Mouse (Mus musculus) kidney, adult 2 months (tissue): ENCODE data around the gene Mrpl33. TPM values are rescaled to one million over a fixed set of nuclear protein-coding genes. Genes with fewer than 3 reads are reported as not detected.
"Not testable (repeated sequence)": the region's sequence is repeated elsewhere in the genome, so short reads cannot be mapped to it uniquely, and the experiment has no call there.

Experiments used
- DNase-seq: peaks from one replicate; pipeline ENCODE4 v3.0.0; 2021
- H3K27ac ChIP-seq: fragments of 200-500 bp; 2 replicates; pipeline ENCODE4 v1.5.1; 2012; ENCODE audit warnings: low read depth, low read length, control low read depth, inconsistent platforms; ENCODE audit not compliant: insufficient read depth
- H3K27me3 ChIP-seq: fragments of 200-500 bp; replicated peaks from 2 replicates; pipeline ENCODE4 v1.6.1; 2012; ENCODE audit warnings: mild to moderate bottlenecking, moderate library complexity, low read length, inconsistent platforms; ENCODE audit not compliant: control insufficient read depth, insufficient read depth
- H3K36me3 ChIP-seq: fragments of 200-500 bp; 2 replicates; pipeline ENCODE4 v1.6.1; 2012; ENCODE audit warnings: mild to moderate bottlenecking, moderate library complexity, low read length, inconsistent platforms; ENCODE audit not compliant: control insufficient read depth, insufficient read depth
- H3K4me1 ChIP-seq: fragments of 200-500 bp; 2 replicates; pipeline ENCODE4 v1.6.1; 2011; ENCODE audit warnings: low read length; ENCODE audit not compliant: control insufficient read depth, insufficient read depth
- H3K4me3 ChIP-seq: fragments of 200-500 bp; 2 replicates; pipeline ENCODE4 v1.5.1; 2011; ENCODE audit warnings: mild to moderate bottlenecking, low read depth, low read length, control low read depth; ENCODE audit not compliant: insufficient read depth
- CTCF ChIP-seq: fragments of 200-500 bp; conservative IDR thresholded peaks from 2 replicates; pipeline ENCODE4 v1.5.1; 2011; ENCODE audit warnings: low read depth, mild to moderate bottlenecking, control low read depth, low read length, moderate library complexity, mixed read lengths; ENCODE audit not compliant: insufficient read depth, insufficient read length
- POLR2A ChIP-seq: fragments of 200-500 bp; IDR thresholded peaks from one replicate; pipeline ENCODE4 v1.6.1; 2011; ENCODE audit warnings: low read depth, low read length, control low read depth
- WGBS: fragments of 180-500 bp; shearing (Covaris S2); methylation state at CpG from one replicate; pipeline ENCODE4 v1.1.7; 2018; 5-methylcytosine and 5-hydroxymethylcytosine counted together
- polyA plus RNA-seq: library from polyadenylated mRNA; depleted of rRNA; stranded (reverse); fragments of >200 nt; gene quantifications from 2 replicates; pipeline ENCODE4 v1.2.3, GENCODE M21; 2012

Mrpl33 gene
- polyA plus RNA-seq, 1 experiment = 34.3 TPM

DNA sequence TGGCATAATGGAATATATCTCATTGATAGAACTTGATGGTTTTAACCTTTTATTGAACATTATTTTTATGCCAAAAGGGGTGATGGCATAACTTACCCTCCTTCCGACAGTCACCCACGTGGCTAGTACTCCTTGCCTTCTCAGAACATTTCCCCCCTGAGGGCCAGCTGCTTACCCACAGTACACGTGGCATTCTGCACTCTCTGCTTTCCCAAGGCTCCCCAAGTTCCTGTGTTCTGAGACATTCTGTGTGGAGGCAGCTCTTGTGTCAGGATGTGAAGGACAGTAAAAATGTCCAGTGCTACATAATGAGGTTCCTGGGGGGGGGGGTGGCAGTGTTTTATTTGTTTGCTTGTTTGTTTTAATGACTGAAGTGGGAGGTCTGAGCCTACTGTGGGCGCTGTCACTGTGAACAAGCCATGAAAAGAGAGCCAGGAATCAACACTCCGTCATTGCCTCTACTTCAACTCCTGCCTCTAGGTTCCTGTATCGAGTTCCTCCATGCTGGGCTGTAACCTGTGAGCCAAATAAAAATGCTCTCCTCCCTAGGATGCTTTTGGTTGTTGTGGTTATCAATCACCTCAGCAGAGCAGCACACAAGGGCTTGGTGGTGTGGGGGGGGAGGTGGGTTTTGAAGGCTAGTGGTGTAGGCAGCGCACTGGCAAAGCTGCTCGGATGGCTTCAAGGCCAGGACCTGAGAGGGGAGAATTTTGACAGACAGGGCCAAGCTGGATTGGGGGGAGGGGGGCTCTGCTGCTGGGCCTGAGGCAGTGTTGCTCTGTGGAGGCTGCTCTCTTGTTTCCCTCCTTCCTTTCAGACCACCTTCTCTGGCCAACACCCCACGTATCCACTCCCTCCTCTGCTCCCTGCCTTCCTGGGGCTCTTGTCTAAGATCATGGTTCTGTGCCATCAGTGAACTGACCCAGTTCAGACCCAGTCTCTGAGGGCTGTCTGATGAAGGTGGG, 31.1 kb downstream of the Mrpl33 start:
- Histone ChIP-seq H3K4me1 (no peaks in the 10 kb centered on the region), H3K36me3 (no peaks in the 10 kb centered on the region), H3K27ac (no peak overlapping the region), H3K4me3 (no peak overlapping the region), H3K27me3 (no peaks in the 10 kb centered on the region)
- DNase-seq = no peak
- WGBS = 69% methylated on average over 9 of the region's 9 CpGs
- no peak for TF ChIP-seq POLR2A
- TF ChIP-seq CTCF = no peak

DNA sequence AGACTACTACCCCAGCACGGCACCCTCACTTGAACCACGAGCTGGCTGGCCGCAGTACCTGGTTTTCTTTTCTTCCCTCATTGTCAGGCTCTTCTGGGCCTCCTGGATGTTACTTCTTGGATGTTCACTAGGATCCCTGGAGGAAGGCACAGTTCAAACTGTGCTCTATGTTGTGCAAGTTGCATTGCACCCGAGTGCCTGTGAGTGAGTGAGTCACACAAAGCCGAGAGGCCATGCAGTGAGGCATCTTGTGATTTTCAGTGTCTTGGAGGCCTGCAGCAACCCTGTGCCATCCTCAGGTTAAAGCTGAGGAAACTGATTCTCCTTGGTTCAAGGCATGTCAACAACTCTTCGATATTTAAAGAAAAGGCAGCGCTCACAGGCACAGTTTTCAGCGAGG, 31.8 kb downstream of the Mrpl33 start:
- DNase-seq = no peak
- H3K27ac ChIP-seq = no peak overlapping the region
- WGBS = 86% methylated on average over 8 of the region's 8 CpGs
- no peaks in the 10 kb centered on the region for H3K36me3 ChIP-seq
- H3K4me3 ChIP-seq = no peak overlapping the region
- no peaks in the 10 kb centered on the region for H3K27me3 ChIP-seq
- no peaks in the 10 kb centered on the region for H3K4me1 ChIP-seq
- TF ChIP-seq CTCF (no peak), POLR2A (no peak)

DNA sequence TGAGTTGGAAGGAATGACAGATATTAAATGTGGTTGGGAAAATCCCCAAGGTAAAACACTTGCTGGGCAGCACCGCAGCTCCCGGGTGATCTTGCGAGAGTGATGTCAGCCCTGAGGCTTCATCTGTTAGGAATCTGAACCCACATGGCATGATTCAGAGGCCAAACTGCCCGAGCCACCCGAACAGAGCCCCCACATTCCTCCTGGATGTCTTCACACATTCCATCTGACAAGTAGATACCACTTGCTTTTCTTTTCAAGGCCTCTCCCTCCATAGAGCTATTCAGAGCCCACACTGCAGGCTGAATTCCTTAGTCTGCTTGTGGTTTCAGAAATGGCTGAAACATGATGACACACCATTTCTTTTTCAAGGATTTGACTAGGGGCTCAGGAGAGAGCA, 33.3 kb downstream of the Mrpl33 start:
- no peak overlapping the region for H3K27ac ChIP-seq
- no peaks in the 10 kb centered on the region for H3K27me3 ChIP-seq
- H3K4me1 ChIP-seq = no peaks in the 10 kb centered on the region
- peak; percentile 25 for DNase-seq
- no peak overlapping the region for H3K4me3 ChIP-seq
- WGBS = 65% methylated on average over 5 of the region's 5 CpGs
- H3K36me3 ChIP-seq = no peaks in the 10 kb centered on the region
- TF ChIP-seq POLR2A (no peak), CTCF (no peak)

DNA sequence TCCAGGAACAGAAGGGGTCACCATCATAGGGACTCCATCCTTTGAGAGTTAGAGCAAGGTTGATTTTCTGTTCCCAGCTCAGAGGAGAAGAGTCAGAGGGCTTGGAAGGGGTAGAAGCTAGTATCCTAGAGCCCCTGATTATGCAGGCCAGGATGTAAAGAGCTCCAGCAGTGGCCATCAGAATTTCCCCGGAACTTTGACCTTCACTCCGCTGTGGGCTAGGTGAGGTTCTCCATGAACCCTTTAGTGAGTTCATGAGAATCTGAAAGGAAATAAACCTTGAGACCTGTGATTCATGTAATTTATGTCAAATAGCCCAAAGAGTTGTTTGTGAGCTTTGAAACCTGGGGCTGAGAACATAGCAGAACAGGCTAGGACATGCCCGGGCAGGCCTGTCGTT, 34.4 kb downstream of the Mrpl33 start:
- peak; percentile 33 for DNase-seq
- not testable (repeated sequence) for H3K27ac ChIP-seq, H3K4me3 ChIP-seq, H3K36me3 ChIP-seq, H3K4me1 ChIP-seq, H3K27me3 ChIP-seq
- 51% methylated on average over 4 of the region's 4 CpGs for WGBS

DNA sequence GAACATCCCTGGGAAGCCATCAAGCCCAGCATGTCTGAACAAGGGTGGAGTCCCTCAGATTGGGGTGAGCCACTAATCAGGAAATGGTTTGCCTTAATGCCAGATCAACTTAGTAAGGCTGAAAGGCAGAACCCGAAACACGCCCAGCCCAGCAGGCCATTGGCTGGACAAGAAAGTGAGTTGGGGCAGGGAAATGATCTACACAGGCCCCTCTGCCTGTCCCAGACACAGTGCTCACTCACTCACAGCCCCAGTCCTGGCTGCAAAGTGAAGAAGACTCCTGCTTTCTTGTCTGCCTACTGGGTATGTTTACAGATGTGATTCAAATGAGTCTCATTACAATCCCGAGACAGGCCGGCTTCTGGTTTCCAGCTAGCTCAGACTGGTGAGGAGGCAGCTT, 37.4 kb downstream of the Mrpl33 start:
- Histone ChIP-seq H3K36me3 (no peaks in the 10 kb centered on the region), H3K27me3 (no peaks in the 10 kb centered on the region), H3K4me1 (no peaks in the 10 kb centered on the region), H3K27ac (no peak overlapping the region), H3K4me3 (no peak overlapping the region)
- WGBS = 88% methylated on average over 4 of the region's 4 CpGs
- DNase-seq = no peak
- no peak for TF ChIP-seq POLR2A
- TF ChIP-seq CTCF = no peak

DNA sequence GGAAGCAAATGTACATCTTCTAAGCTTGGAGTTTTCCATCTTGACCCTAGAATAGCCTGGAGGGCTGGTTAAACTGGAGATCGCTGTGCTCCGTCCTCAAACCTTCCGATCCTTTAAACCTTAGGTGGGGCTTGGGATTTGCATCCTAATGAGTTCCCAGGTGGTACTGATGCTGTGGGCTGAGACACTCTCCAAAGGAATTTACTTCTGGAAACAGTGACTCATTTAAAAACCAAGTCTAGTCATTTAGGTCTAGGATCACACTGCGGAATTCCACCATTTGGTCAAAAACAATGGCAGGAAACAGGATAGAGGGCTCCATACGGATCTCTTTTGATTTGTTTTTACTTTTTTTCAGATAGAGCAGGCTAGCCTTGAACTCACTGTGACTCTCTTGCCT, 37.9 kb downstream of the Mrpl33 start:
- no peaks in the 10 kb centered on the region for H3K27me3 ChIP-seq
- WGBS = 87% methylated on average over 5 of the region's 5 CpGs

DNA sequence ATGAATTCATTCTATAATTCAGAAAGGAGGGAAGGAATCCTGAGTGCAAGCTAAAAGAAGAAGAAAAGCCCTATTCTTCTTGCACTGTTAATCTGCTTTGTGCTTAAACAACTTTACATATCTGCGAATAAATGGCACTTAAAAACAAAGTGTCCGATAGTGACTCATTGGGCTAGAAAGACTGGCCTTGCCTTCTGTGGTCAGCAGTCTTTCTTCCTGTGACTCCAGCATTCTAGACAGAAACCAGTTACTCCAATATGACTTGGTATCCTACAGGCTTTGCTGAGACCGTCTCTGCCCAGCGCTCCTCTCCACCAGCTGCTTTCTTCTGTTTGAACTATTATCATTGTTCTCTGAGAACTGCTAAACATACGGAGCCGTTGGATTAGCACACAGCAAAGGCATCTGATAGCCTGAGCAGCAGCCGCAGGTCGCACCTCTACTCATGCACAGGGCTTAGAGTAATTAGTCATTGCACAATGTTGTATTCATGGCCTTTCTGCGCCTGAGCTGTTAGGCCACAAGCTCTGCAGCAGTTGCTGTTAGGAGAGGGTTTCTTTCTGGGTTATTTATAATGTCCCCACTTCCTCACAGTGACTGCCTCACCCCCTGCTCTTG, 40.0 kb downstream of the Mrpl33 start:
- no peak for DNase-seq
- Histone ChIP-seq H3K36me3 (no peaks in the 10 kb centered on the region), H3K27ac (no peak overlapping the region), H3K4me3 (no peak overlapping the region), H3K4me1 (no peaks in the 10 kb centered on the region), H3K27me3 (no peaks in the 10 kb centered on the region)
- TF ChIP-seq POLR2A = no peak
- TF ChIP-seq CTCF = no peak
- WGBS = 78% methylated on average over 9 of the region's 9 CpGs

More for the DNA sequence above, 37.9 kb downstream of the Mrpl33 start:
- TF ChIP-seq CTCF (no peak), POLR2A (no peak)
- Histone ChIP-seq H3K36me3 (no peaks in the 10 kb centered on the region), H3K4me3 (no peak overlapping the region), H3K27ac (no peak overlapping the region), H3K4me1 (no peaks in the 10 kb centered on the region)
- no peak for DNase-seq
